Mouse (Mus musculus) thymus, postnatal 14 days (tissue): ENCODE results near the gene Polr1b.
A peak's percentile ranks its signal among the peaks of the same experiment; 100 is the strongest.

Experiments
- DNase-seq: peaks from one replicate; pipeline ENCODE4 v3.0.0; 2021

Polr1b gene

GRCm38 (mm10) chr2:129118061-129118460 lies 17.3 kb downstream of the Polr1b start:
- DNase-seq, result no peak

- DNase-seq, result no peak
Measured at GRCm38 (mm10) chr2:129121986-129122385, 21.2 kb downstream of the Polr1b start.

- DNase-seq, result peak; percentile 78
Measured at GRCm38 (mm10) chr2:129129412-129129929, 28.7 kb downstream of the Polr1b start, which contains the start of gene Chchd5. Chchd5 (plus strand) TSS chr2:129129700.

GRCm38 (mm10) chr2:129129987-129130545 lies 29.3 kb downstream of the Polr1b start:
- peak; percentile 88 for DNase-seq

GRCm38 (mm10) chr2:129130776-129131175 lies 30.0 kb downstream of the Polr1b start:
- peak; percentile 63 for DNase-seq

GRCm38 (mm10) chr2:129132231-129132630 lies 31.4 kb downstream of the Polr1b start:
- peak; percentile 61 for DNase-seq

- DNase-seq, result no peak
Measured at GRCm38 (mm10) chr2:129133006-129133805, 32.4 kb downstream of the Polr1b start.

- no peak for DNase-seq
Measured at GRCm38 (mm10) chr2:129139906-129140305, 39.1 kb downstream of the Polr1b start.

- DNase-seq, result no peak
Measured at GRCm38 (mm10) chr2:129148836-129149235, 48.0 kb downstream of the Polr1b start.

GRCm38 (mm10) chr2:129150386-129150785 lies 49.6 kb downstream of the Polr1b start:
- DNase-seq, result no peak

- no peak for DNase-seq
Measured at GRCm38 (mm10) chr2:129151111-129151510, 50.3 kb downstream of the Polr1b start.

GRCm38 (mm10) chr2:129152751-129153150 lies 52.0 kb downstream of the Polr1b start:
- DNase-seq, result no peak

- DNase-seq, result no peak
Measured at GRCm38 (mm10) chr2:129164815-129165214, 64.0 kb downstream of the Polr1b start.

- no peak for DNase-seq
Measured at GRCm38 (mm10) chr2:129166466-129167463, 66.0 kb downstream of the Polr1b start.

GRCm38 (mm10) chr2:129173386-129173785 lies 72.6 kb downstream of the Polr1b start:
- DNase-seq, result no peak

- peak; percentile 78 for DNase-seq
Measured at GRCm38 (mm10) chr2:129174474-129174873, 73.7 kb downstream of the Polr1b start.

- DNase-seq, result no peak
Measured at GRCm38 (mm10) chr2:129175636-129176035, 74.8 kb downstream of the Polr1b start.
